Mouse (Mus musculus) hindbrain, postnatal 0 days (tissue): ENCODE data around the gene Spata17. TPM values are rescaled to one million over a fixed set of nuclear protein-coding genes. Genes with fewer than 3 reads are reported as not detected.

Experiments used
- ATAC-seq: fragments of 200-750 bp; cut with Nextera tagmentation; 2 replicates; pipeline ENCODE4 v1.8.0; 2017; ENCODE audit warnings: mild to moderate bottlenecking, moderate TSS enrichment, moderate library complexity
- DNase-seq: peaks from one replicate; pipeline ENCODE4 v3.0.0-alpha.2; 2015; ENCODE audit warnings: low spot score
- H3K27ac ChIP-seq: fragments of 300-500 bp; sonication (generic); 2 replicates; pipeline ENCODE4 v1.5.1; 2014; ENCODE audit warnings: mild to moderate bottlenecking
- H3K27me3 ChIP-seq: fragments of 300-500 bp; sonication (generic); 2 replicates; pipeline ENCODE4 v1.6.1; 2014; ENCODE audit warnings: low read length, mixed read lengths; ENCODE audit not compliant: insufficient read depth
- H3K36me3 ChIP-seq: fragments of 300-500 bp; sonication (generic); 2 replicates; pipeline ENCODE4 v1.6.1; 2014; ENCODE audit warnings: low read length, mixed read lengths; ENCODE audit not compliant: insufficient read depth
- H3K4me1 ChIP-seq: fragments of 300-500 bp; sonication (generic); 2 replicates; pipeline ENCODE4 v1.6.1; 2014; ENCODE audit warnings: antibody characterized with exemption, low read length, mixed read lengths; ENCODE audit not compliant: insufficient read depth
- H3K4me2 ChIP-seq: fragments of 300-500 bp; sonication (generic); 2 replicates; pipeline ENCODE4 v1.6.1; 2014; ENCODE audit warnings: low read depth, mild to moderate bottlenecking, low read length, moderate library complexity, mixed read lengths
- H3K4me3 ChIP-seq: fragments of 300-500 bp; sonication (generic); 2 replicates; pipeline ENCODE4 v1.5.1; 2014; ENCODE audit warnings: low read length
- H3K9ac ChIP-seq: fragments of 300-500 bp; sonication (generic); replicated peaks from 2 replicates; pipeline ENCODE4 v1.6.1; 2014; ENCODE audit warnings: mild to moderate bottlenecking, low read length, moderate library complexity, mixed read lengths
- H3K9me3 ChIP-seq: fragments of 300-500 bp; sonication (generic); 2 replicates; pipeline ENCODE4 v1.6.1; 2016; ENCODE audit warnings: low read length, mixed read lengths
- CTCF ChIP-seq: IDR thresholded peaks from 2 replicates; pipeline ENCODE4 v1.5.1; 2016; ENCODE audit warnings: antibody characterized with exemption, control low read depth, low read depth
- WGBS: fragments of 180-500 bp; shearing (Covaris S2); extraction: QIAGEN DNeasy Blood & Tissue Kit; methylation state at CpG from one replicate; pipeline ENCODE4 v1.1.7; 2014; 5-methylcytosine and 5-hydroxymethylcytosine counted together
- polyA plus RNA-seq: library from polyadenylated mRNA; unstranded; fragments of >200 nt; fragmentation: Nextera tagmentation; extraction: Ambion mirVana; gene quantifications from 2 replicates; pipeline ENCODE4 v1.2.1, GENCODE M21; 2015
- total RNA-seq: library from RNA; depleted of rRNA; stranded (reverse); fragments of >200 nt; gene quantifications from 2 replicates; pipeline ENCODE4 v1.2.3, GENCODE M21; 2014

Spata17 gene
- total and polyA plus RNA-seq, 2 experiments from 2014 or later, result 0.98 to 1.9 TPM

- H3K27ac ChIP-seq, result no peak overlapping the region
- no peak for TF ChIP-seq CTCF
- 90% methylated on average over 13 of the region's 13 CpGs for WGBS
- H3K9ac ChIP-seq, result no peak overlapping the region
- H3K36me3 ChIP-seq, result no peaks in the 10 kb centered on the region; the same call in 1 of the 2 replicates
- DNase-seq (no peak), ATAC-seq (no peak)
- no peak overlapping the region for H3K4me2 ChIP-seq
- no peaks in the 10 kb centered on the region for H3K4me1 ChIP-seq
- H3K27me3 ChIP-seq, result no peaks in the 10 kb centered on the region
- no peaks in the 10 kb centered on the region for H3K9me3 ChIP-seq
- no peak overlapping the region for H3K4me3 ChIP-seq
Observed at GRCm38 (mm10) chr1:187228414-187229146, 13.3 kb upstream of the Spata17 start.

- ATAC-seq (no peak), DNase-seq (no peak)
- no peak for TF ChIP-seq CTCF
- Histone ChIP-seq H3K4me2 (no peak overlapping the region), H3K9ac (no peak overlapping the region), H3K27ac (no peak overlapping the region), H3K27me3 (no peaks in the 10 kb centered on the region), H3K36me3 (no peaks in the 10 kb centered on the region; the same call in 1 of the 2 replicates), H3K4me1 (no peaks in the 10 kb centered on the region), H3K4me3 (no peak overlapping the region), H3K9me3 (no peaks in the 10 kb centered on the region)
- WGBS, result 80% methylated on average over 11 of the region's 11 CpGs
Observed at GRCm38 (mm10) chr1:187226328-187227025, 11.2 kb upstream of the Spata17 start.

- no peak overlapping the region for H3K27ac ChIP-seq
- 80% methylated on average over 6 of the region's 6 CpGs for WGBS
- DNase-seq (no peak), ATAC-seq (no peak)
- no peak overlapping the region for H3K4me2 ChIP-seq
- no peak for TF ChIP-seq CTCF
- H3K27me3 ChIP-seq, result no peaks in the 10 kb centered on the region
- H3K9me3 ChIP-seq, result no peaks in the 10 kb centered on the region
- no peaks in the 10 kb centered on the region for H3K36me3 ChIP-seq
- H3K4me3 ChIP-seq, result no peak overlapping the region
- no peaks in the 10 kb centered on the region for H3K4me1 ChIP-seq
- no peak overlapping the region for H3K9ac ChIP-seq
Observed at GRCm38 (mm10) chr1:187220756-187221155, 5.5 kb upstream of the Spata17 start.

- DNase-seq (no peak), ATAC-seq (no peak)
- no peaks in the 10 kb centered on the region for H3K9me3 ChIP-seq
- no peaks in the 10 kb centered on the region for H3K27me3 ChIP-seq
- no peaks in the 10 kb centered on the region for H3K36me3 ChIP-seq
- 91% methylated on average over 9 of the region's 9 CpGs for WGBS
- H3K4me2 ChIP-seq, result no peak overlapping the region
- H3K4me1 ChIP-seq, result no peaks in the 10 kb centered on the region
- H3K27ac ChIP-seq, result no peak overlapping the region
- H3K9ac ChIP-seq, result no peak overlapping the region
- TF ChIP-seq CTCF, result no peak
- no peak overlapping the region for H3K4me3 ChIP-seq
Observed at GRCm38 (mm10) chr1:187216620-187217410, 1.6 kb upstream of the Spata17 start.

GRCm38 (mm10) chr1:187210736-187211135 is 4.5 kb downstream of the Spata17 start:
- Histone ChIP-seq H3K27me3 (no peaks in the 10 kb centered on the region), H3K4me1 (no peaks in the 10 kb centered on the region), H3K4me3 (no peak overlapping the region), H3K9me3 (no peaks in the 10 kb centered on the region), H3K27ac (no peak overlapping the region), H3K36me3 (no peaks in the 10 kb centered on the region), H3K4me2 (no peak overlapping the region), H3K9ac (no peak overlapping the region)
- no peak for TF ChIP-seq CTCF
- 89% methylated on average over 4 of the region's 4 CpGs for WGBS
- DNase-seq (no peak), ATAC-seq (no peak)

- DNase-seq, result no peak
- Histone ChIP-seq H3K4me3 (no peak overlapping the region), H3K4me1 (no peaks in the 10 kb centered on the region), H3K27me3 (no peaks in the 10 kb centered on the region), H3K36me3 (no peaks in the 10 kb centered on the region), H3K27ac (no peak overlapping the region), H3K9ac (no peak overlapping the region), H3K9me3 (no peaks in the 10 kb centered on the region), H3K4me2 (no peak overlapping the region)
- no peak for TF ChIP-seq CTCF
- WGBS, result 50% methylated on average over 4 of the region's 4 CpGs
- no peak for ATAC-seq
Observed at GRCm38 (mm10) chr1:187209496-187209895, 5.8 kb downstream of the Spata17 start.
